Mouse (Mus musculus) limb, embryonic 14.5 days (tissue): ENCODE data around the gene Ddx41. TPM values are rescaled to one million over a fixed set of nuclear protein-coding genes. Genes with fewer than 3 reads are reported as not detected.

Source experiments
- ATAC-seq: fragments of 200-750 bp; cut with Nextera tagmentation; 2 replicates; pipeline ENCODE4 v1.8.0; 2017; ENCODE audit warnings: low read depth, moderate number of reproducible peaks, moderate TSS enrichment; ENCODE audit not compliant: low FRiP score
- DNase-seq: peaks from one replicate; pipeline ENCODE4 v3.0.0-alpha.2; 2015; ENCODE audit warnings: low spot score
- H3K27ac ChIP-seq: fragments of 300-500 bp; sonication (generic); replicated peaks from 2 replicates; pipeline ENCODE4 v1.5.1; 2014; ENCODE audit warnings: low read depth, mild to moderate bottlenecking, low read length, moderate library complexity, mixed read lengths
- H3K27me3 ChIP-seq: fragments of 300-500 bp; sonication (generic); 2 replicates; pipeline ENCODE4 v1.6.1; 2014; ENCODE audit warnings: low read length, mixed read lengths; ENCODE audit not compliant: control insufficient read depth, insufficient read depth
- H3K36me3 ChIP-seq: fragments of 300-500 bp; sonication (generic); 2 replicates; pipeline ENCODE4 v1.6.1; 2014; ENCODE audit warnings: mild to moderate bottlenecking, low read length, moderate library complexity, mixed read lengths; ENCODE audit not compliant: control insufficient read depth, insufficient read depth
- H3K4me1 ChIP-seq: fragments of 300-500 bp; sonication (generic); 2 replicates; pipeline ENCODE4 v1.6.1; 2014; ENCODE audit warnings: antibody characterized with exemption, low read length, mixed read lengths; ENCODE audit not compliant: control insufficient read depth, insufficient read depth
- H3K4me2 ChIP-seq: fragments of 300-500 bp; sonication (generic); replicated peaks from 2 replicates; pipeline ENCODE4 v1.6.1; 2014; ENCODE audit warnings: low read depth, mild to moderate bottlenecking, low read length, moderate library complexity; ENCODE audit not compliant: severe bottlenecking
- H3K4me3 ChIP-seq: fragments of 300-500 bp; sonication (generic); replicated peaks from 2 replicates; pipeline ENCODE4 v1.5.1; 2014; ENCODE audit warnings: low read length
- H3K9ac ChIP-seq: fragments of 300-500 bp; sonication (generic); 2 replicates; pipeline ENCODE4 v1.6.1; 2014; ENCODE audit warnings: mild to moderate bottlenecking, low read depth, low read length, moderate library complexity; ENCODE audit not compliant: severe bottlenecking
- H3K9me3 ChIP-seq: fragments of 300-500 bp; sonication (generic); 2 replicates; pipeline ENCODE4 v1.6.1; 2016; ENCODE audit warnings: low read length; ENCODE audit not compliant: control insufficient read depth
- POLR2A ChIP-seq: fragments of 200-500 bp; IDR thresholded peaks from 2 replicates; pipeline ENCODE4 v1.8.0; 2012; ENCODE audit warnings: inconsistent platforms, mild to moderate bottlenecking, moderate library complexity, borderline replicate concordance; ENCODE audit not compliant: insufficient read depth, insufficient read length; ENCODE audit errors: extremely low read depth
- WGBS: fragments of 180-500 bp; shearing (Covaris S2); extraction: QIAGEN DNeasy Blood & Tissue Kit; methylation state at CpG from one replicate; pipeline ENCODE4 v1.1.7; 2014; 5-methylcytosine and 5-hydroxymethylcytosine counted together
- polyA plus RNA-seq, 2 experiments: library from polyadenylated mRNA; depleted of rRNA in 1 of 2; stranded (reverse) in 1 of 2; unstranded in 1 of 2; fragments of >200 nt; fragmentation: Nextera tagmentation in 1 of 2; extraction: Ambion mirVana in 1 of 2; gene quantifications; 2 replicates each; pipeline versions ENCODE4 v1.2.1 to v1.2.3; 2012 to 2014

The Ddx41 gene
- polyA plus RNA-seq, 2 experiments, result 59.9 to 92.6 TPM

DNA sequence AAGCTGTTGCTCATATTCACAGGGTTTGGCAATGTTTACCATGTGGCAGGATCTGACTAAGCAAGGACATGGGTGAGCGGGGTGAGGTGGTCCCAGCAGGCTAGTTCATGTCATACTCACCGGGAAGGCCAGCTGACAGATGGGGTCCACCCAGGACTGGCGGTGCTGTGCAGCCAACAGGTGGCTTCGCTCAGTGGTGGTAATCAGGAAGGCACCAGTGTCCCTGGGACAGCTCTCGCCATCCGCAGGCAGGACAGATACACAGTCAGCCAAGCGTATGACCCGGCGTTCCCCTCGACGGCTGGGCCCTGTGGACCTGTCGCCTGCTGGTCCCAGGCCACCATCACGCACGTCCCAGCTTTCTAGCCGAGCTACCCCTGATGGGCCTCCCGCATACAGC lies 9.2 kb downstream of the Ddx41 start:
- H3K9me3 ChIP-seq, result no peaks in the 10 kb centered on the region
- no peak overlapping the region for H3K27ac ChIP-seq
- H3K9ac ChIP-seq, result no peak overlapping the region
- no peaks in the 10 kb centered on the region for H3K4me1 ChIP-seq
- no peaks in the 10 kb centered on the region for H3K27me3 ChIP-seq
- no peak for DNase-seq
- no peak overlapping the region for H3K4me2 ChIP-seq
- 79% methylated on average over 16 of the region's 16 CpGs for WGBS
- TF ChIP-seq POLR2A, result no peak
- no peak for ATAC-seq
- H3K4me3 ChIP-seq, result no peak overlapping the region
- H3K36me3 ChIP-seq, result peaks cover 30% of the 10 kb centered on the region

DNA sequence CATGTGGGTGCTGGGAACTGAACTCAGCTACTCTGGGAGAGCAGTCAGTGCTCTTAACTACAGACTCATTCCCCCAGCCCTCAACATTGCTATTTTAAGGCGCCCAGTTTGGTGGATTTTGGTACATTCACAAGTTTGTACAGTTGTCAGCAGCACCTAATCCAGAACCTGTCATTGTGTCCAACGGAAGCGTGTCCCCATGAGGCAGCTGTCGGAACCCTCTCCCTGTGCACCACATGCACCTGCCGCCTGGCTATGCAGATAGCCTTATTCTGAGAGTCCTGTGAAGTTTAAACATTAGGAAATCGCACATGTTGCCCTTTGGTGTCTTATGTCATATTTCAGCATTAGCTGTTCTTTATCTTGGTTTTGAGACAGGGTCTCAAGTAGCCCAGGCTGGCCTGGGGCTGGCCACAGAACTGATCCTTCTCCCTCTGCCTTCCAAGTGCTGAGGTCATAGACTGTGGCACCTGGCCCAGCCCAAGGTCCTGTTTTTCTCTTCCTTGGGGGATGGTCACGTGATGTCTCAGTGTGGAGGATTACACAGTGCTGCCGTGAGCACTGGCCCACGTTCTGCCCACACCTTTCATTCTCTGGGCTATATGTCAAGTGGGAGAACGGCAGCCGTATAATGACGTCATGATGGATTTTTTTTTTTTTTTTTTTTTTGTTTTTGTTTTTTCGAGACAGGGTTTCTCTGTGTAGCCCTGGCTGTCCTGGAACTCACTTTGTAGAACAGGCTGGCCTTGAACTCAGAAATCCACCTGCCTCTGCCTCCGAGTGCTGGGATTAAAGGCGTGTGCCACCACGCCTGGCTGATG lies 10.5 kb downstream of the Ddx41 start:
- H3K4me1 ChIP-seq, result no peaks in the 10 kb centered on the region
- no peak overlapping the region for H3K9ac ChIP-seq
- 78% methylated on average over 16 of the region's 16 CpGs for WGBS
- no peak overlapping the region for H3K4me2 ChIP-seq
- DNase-seq (no peak), ATAC-seq (no peak)
- H3K36me3 ChIP-seq, result peaks cover 18% of the 10 kb centered on the region
- H3K27me3 ChIP-seq, result no peaks in the 10 kb centered on the region
- H3K4me3 ChIP-seq, result no peak overlapping the region
- no peak for TF ChIP-seq POLR2A
- H3K27ac ChIP-seq, result no peak overlapping the region
- no peaks in the 10 kb centered on the region for H3K9me3 ChIP-seq

DNA sequence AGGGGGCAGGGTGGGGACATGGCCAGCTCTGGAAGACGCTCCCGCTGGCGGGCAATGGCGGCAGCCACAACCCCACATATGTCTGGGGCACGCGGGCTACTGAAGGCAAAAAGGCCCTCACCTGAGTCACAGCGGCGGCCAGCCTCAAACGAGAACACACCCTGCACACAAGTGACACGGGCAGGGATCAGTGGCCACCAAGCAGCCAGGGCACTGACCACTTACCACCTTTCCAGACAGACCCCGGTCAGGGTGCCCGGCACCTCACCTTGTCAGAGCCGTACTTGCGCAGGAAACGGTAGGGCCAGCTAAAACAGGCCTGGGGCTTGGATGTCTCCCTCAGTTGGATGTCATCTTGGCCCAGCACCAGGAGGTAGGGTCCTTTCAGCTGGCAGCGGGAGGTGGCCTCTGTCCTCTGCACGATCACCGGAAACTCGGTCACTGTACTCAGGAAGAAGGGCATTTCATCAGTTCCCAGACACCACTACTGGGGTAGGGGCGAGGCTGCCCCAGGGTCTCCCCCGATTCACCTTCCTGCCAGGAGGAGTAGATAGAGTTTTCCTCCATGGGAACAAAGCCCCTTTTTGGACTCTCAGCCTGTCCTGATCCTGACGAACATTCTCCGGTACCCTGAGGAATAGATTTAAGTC lies 12.4 kb downstream of the Ddx41 start:
- H3K4me2 ChIP-seq, result no peak overlapping the region
- 89% methylated on average over 23 of the region's 23 CpGs for WGBS
- no peak for ATAC-seq

DNA sequence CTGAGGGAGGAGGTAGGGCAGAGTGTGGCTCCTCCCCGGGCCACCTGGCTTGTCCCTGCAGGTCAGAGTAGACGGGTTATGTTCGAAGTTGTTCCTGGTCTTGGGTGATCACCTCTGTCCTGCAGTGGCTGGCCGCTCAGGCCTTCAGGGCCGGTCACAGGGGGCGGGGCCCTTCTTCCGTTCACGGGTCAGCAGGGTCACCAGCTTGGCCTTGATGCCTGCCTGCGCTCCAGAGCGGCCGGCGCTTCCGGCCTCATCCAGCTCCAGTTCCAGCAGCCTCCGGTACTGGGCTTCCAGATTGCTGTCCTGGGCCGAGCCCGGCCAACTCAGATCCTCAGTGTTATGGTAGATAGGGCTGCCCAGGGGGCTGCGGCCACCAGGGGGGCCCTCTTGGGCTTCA lies 13.2 kb downstream of the Ddx41 start:
- H3K4me1 ChIP-seq, result no peaks in the 10 kb centered on the region
- H3K4me2 ChIP-seq, result no peak overlapping the region
- no peaks in the 10 kb centered on the region for H3K36me3 ChIP-seq
- TF ChIP-seq POLR2A, result no peak
- no peaks in the 10 kb centered on the region for H3K9me3 ChIP-seq
- no peak for DNase-seq
- no peak overlapping the region for H3K9ac ChIP-seq
- ATAC-seq, result no peak
- no peaks in the 10 kb centered on the region for H3K27me3 ChIP-seq
- 57% methylated on average over 17 of the region's 17 CpGs for whole genome bisulfite sequencing
- no peak overlapping the region for H3K27ac ChIP-seq
- H3K4me3 ChIP-seq, result no peak overlapping the region

More for the DNA sequence above, 12.4 kb downstream of the Ddx41 start:
- Histone ChIP-seq H3K4me1 (no peaks in the 10 kb centered on the region), H3K27ac (no peak overlapping the region), H3K36me3 (peaks cover 1% of the 10 kb centered on the region; the same call in 1 of the 2 replicates), H3K4me3 (no peak overlapping the region), H3K9me3 (no peaks in the 10 kb centered on the region), H3K9ac (no peak overlapping the region), H3K27me3 (no peaks in the 10 kb centered on the region)
- no peak for DNase-seq
- no peak for TF ChIP-seq POLR2A

DNA sequence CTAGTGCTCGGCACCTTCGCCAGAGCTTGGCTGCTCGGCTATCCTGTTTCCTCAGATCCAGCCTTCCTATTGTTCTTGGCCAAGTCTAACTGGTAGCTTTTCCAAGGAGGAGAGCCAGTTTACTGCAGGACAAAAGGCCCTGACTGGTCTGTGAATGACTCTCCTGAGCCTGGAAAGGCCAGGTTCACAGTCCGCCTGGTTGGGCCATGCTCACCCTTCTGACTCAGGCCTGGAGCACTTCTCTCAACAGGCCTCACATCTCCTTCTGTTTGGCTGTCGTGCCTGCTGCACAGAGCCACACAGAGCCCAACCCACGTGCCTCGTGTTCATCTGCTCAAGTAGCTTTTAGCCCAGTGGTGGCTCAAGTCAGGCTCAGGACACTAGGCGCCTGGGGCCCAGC lies 13.7 kb downstream of the Ddx41 start:
- Histone ChIP-seq H3K27ac (no peak overlapping the region), H3K9me3 (no peaks in the 10 kb centered on the region), H3K27me3 (no peaks in the 10 kb centered on the region), H3K36me3 (no peaks in the 10 kb centered on the region), H3K4me1 (no peaks in the 10 kb centered on the region), H3K9ac (no peak overlapping the region), H3K4me2 (no peak overlapping the region), H3K4me3 (no peak overlapping the region)
- 70% methylated on average over 8 of the region's 8 CpGs for WGBS
- ATAC-seq (no peak), DNase-seq (no peak)
- no peak for TF ChIP-seq POLR2A
